Mouse (Mus musculus): ENCODE results near the gene Txndc11. TPM values are rescaled to one million over a fixed set of nuclear protein-coding genes. Genes with fewer than 3 reads are reported as not detected.

Gene Txndc11
- polyA plus RNA-seq, 1 experiment from 2014 or later: 23.8 TPM

GRCm38 (mm10) chr16:11064742-11065141 is 69.7 kb downstream of the Txndc11 start:
- ATAC-seq (no peak), DNase-seq (ENCODE audit: low spot score) (no peak)
- Histone ChIP-seq H3K9me3 (replicated peaks; ENCODE audit: control insufficient read depth, low read length) (no peaks in the 10 kb centered on the region), H3K4me3 (ENCODE audit: low read depth, low read length) (no peak overlapping the region), H3K9ac (ENCODE audit: low read length) (no peak overlapping the region), H3K4me1 (ENCODE audit: control insufficient read depth, insufficient read depth, low read length) (peaks cover 47% of the 10 kb centered on the region), H3K4me2 (ENCODE audit: low read length) (peak overlapping the region; percentile 92; the same call in 1 of the 2 replicates), H3K27me3 (replicated peaks; ENCODE audit: control insufficient read depth, insufficient read depth, low read length) (no peaks in the 10 kb centered on the region), H3K36me3 (ENCODE audit: control insufficient read depth, insufficient read depth, low read length) (0 out of 2 replicates have a peak, but pooled peaks cover 4% of the 10 kb centered on the region), H3K27ac (ENCODE audit: low read depth, low read length) (no peak overlapping the region)
- 88% methylated on average over 6 of the region's 6 CpGs for WGBS

- no peak overlapping the region for H3K9ac ChIP-seq (ENCODE audit: low read length)
These were observed 70.1 kb downstream of the Txndc11 start for GRCm38 (mm10) chr16:11064341-11064740.

GRCm38 (mm10) chr16:11062794-11063721 is 71.4 kb downstream of the Txndc11 start:
- DNase-seq (ENCODE audit: low spot score) (peak; percentile 69), ATAC-seq (peak; percentile 7; the same call in 1 of the 2 replicates)
- 0 out of 2 replicates have a peak overlapping the region, but pooled peaks have one; percentile 1 for H3K4me2 ChIP-seq (ENCODE audit: low read length)

More at GRCm38 (mm10) chr16:11064341-11064740, 70.1 kb downstream of the Txndc11 start:
- H3K27me3 ChIP-seq (replicated peaks; ENCODE audit: control insufficient read depth, insufficient read depth, low read length): no peaks in the 10 kb centered on the region
- no peak overlapping the region for H3K4me3 ChIP-seq (ENCODE audit: low read depth, low read length)
- peaks cover 43% of the 10 kb centered on the region for H3K4me1 ChIP-seq (ENCODE audit: control insufficient read depth, insufficient read depth, low read length)
- no peaks in the 10 kb centered on the region for H3K9me3 ChIP-seq (replicated peaks; ENCODE audit: control insufficient read depth, low read length)
- H3K4me2 ChIP-seq (ENCODE audit: low read length): no peak overlapping the region
- DNase-seq (ENCODE audit: low spot score) (no peak), ATAC-seq (no peak)
- WGBS: 86% methylated on average over 4 of the region's 4 CpGs
- no peak overlapping the region for H3K27ac ChIP-seq (ENCODE audit: low read depth, low read length)
- 0 out of 2 replicates have a peak, but pooled peaks cover 4% of the 10 kb centered on the region for H3K36me3 ChIP-seq (ENCODE audit: control insufficient read depth, insufficient read depth, low read length)

GRCm38 (mm10) chr16:11060645-11061044 is 73.8 kb downstream of the Txndc11 start, which contains the start of gene Snn:
TSS of gene Snn (plus strand) at chr16:11060945.
- Histone ChIP-seq H3K27ac (ENCODE audit: low read depth, low read length) (no peak within 1 kb of the TSS), H3K27me3 (replicated peaks; ENCODE audit: control insufficient read depth, insufficient read depth, low read length) (no peaks in the 10 kb centered on the region), H3K36me3 (ENCODE audit: control insufficient read depth, insufficient read depth, low read length) (no peaks in the 10 kb centered on the region), H3K4me1 (ENCODE audit: control insufficient read depth, insufficient read depth, low read length) (peaks cover 22% of the 10 kb centered on the region), H3K9me3 (replicated peaks; ENCODE audit: control insufficient read depth, low read length) (no peaks in the 10 kb centered on the region), H3K9ac (ENCODE audit: low read length) (no peak within 1 kb of the TSS), H3K4me3 (ENCODE audit: low read depth, low read length) (no peak within 1 kb of the TSS), H3K4me2 (ENCODE audit: low read length) (no peak within 1 kb of the TSS)
- DNase-seq (ENCODE audit: low spot score) (no peak), ATAC-seq (no peak)
- 91% methylated on average over 4 of the region's 4 CpGs for WGBS

More at GRCm38 (mm10) chr16:11062794-11063721, 71.4 kb downstream of the Txndc11 start:
- H3K36me3 ChIP-seq (ENCODE audit: control insufficient read depth, insufficient read depth, low read length): 0 out of 2 replicates have a peak, but pooled peaks cover 2% of the 10 kb centered on the region
- 10% methylated on average over 13 of the region's 13 CpGs for WGBS
- peak overlapping the region; percentile 55 for H3K27ac ChIP-seq (ENCODE audit: low read depth, low read length)
- H3K9ac ChIP-seq (ENCODE audit: low read length): 0 out of 2 replicates have a peak overlapping the region, but pooled peaks have one; percentile 26
- H3K27me3 ChIP-seq (replicated peaks; ENCODE audit: control insufficient read depth, insufficient read depth, low read length): no peaks in the 10 kb centered on the region
- H3K4me1 ChIP-seq (ENCODE audit: control insufficient read depth, insufficient read depth, low read length): peaks cover 30% of the 10 kb centered on the region
- no peaks in the 10 kb centered on the region for H3K9me3 ChIP-seq (replicated peaks; ENCODE audit: control insufficient read depth, low read length)
- H3K4me3 ChIP-seq (ENCODE audit: low read depth, low read length): no peak overlapping the region

GRCm38 (mm10) chr16:11055916-11056315 is 78.5 kb downstream of the Txndc11 start:
- Histone ChIP-seq H3K4me2 (ENCODE audit: low read length) (no peak overlapping the region), H3K36me3 (ENCODE audit: control insufficient read depth, insufficient read depth, low read length) (no peaks in the 10 kb centered on the region), H3K4me3 (ENCODE audit: low read depth, low read length) (no peak overlapping the region), H3K9ac (ENCODE audit: low read length) (no peak overlapping the region), H3K27ac (ENCODE audit: low read depth, low read length) (no peak overlapping the region), H3K9me3 (replicated peaks; ENCODE audit: control insufficient read depth, low read length) (no peaks in the 10 kb centered on the region), H3K27me3 (replicated peaks; ENCODE audit: control insufficient read depth, insufficient read depth, low read length) (no peaks in the 10 kb centered on the region), H3K4me1 (ENCODE audit: control insufficient read depth, insufficient read depth, low read length) (no peaks in the 10 kb centered on the region)
- no peak for ATAC-seq
- 60% methylated on average over 5 of the region's 5 CpGs for WGBS
- no peak for DNase-seq (ENCODE audit: low spot score)

GRCm38 (mm10) chr16:11054871-11055270 is 79.6 kb downstream of the Txndc11 start:
- Histone ChIP-seq H3K4me3 (ENCODE audit: low read depth, low read length) (no peak overlapping the region), H3K27ac (ENCODE audit: low read depth, low read length) (no peak overlapping the region), H3K4me2 (ENCODE audit: low read length) (no peak overlapping the region), H3K36me3 (ENCODE audit: control insufficient read depth, insufficient read depth, low read length) (no peaks in the 10 kb centered on the region), H3K9ac (ENCODE audit: low read length) (no peak overlapping the region), H3K27me3 (replicated peaks; ENCODE audit: control insufficient read depth, insufficient read depth, low read length) (no peaks in the 10 kb centered on the region), H3K9me3 (replicated peaks; ENCODE audit: control insufficient read depth, low read length) (no peaks in the 10 kb centered on the region), H3K4me1 (ENCODE audit: control insufficient read depth, insufficient read depth, low read length) (no peaks in the 10 kb centered on the region)
- DNase-seq (ENCODE audit: low spot score): no peak
- ATAC-seq: no peak
- whole genome bisulfite sequencing: 89% methylated on average over 6 of the region's 6 CpGs

- no peaks in the 10 kb centered on the region for H3K9me3 ChIP-seq (replicated peaks; ENCODE audit: control insufficient read depth, low read length)
- H3K27me3 ChIP-seq (replicated peaks; ENCODE audit: control insufficient read depth, insufficient read depth, low read length): no peaks in the 10 kb centered on the region
- H3K4me1 ChIP-seq (ENCODE audit: control insufficient read depth, insufficient read depth, low read length): no peaks in the 10 kb centered on the region
- H3K9ac ChIP-seq (ENCODE audit: low read length): no peak overlapping the region
- no peak overlapping the region for H3K27ac ChIP-seq (ENCODE audit: low read depth, low read length)
- H3K4me2 ChIP-seq (ENCODE audit: low read length): no peak overlapping the region
- DNase-seq (ENCODE audit: low spot score): no peak
- no peak for ATAC-seq
- H3K4me3 ChIP-seq (ENCODE audit: low read depth, low read length): no peak overlapping the region
- WGBS: 69% methylated on average over 6 of the region's 6 CpGs
- H3K36me3 ChIP-seq (ENCODE audit: control insufficient read depth, insufficient read depth, low read length): no peaks in the 10 kb centered on the region
These were observed 80.0 kb downstream of the Txndc11 start for GRCm38 (mm10) chr16:11054409-11054808.

- Histone ChIP-seq H3K9ac (ENCODE audit: low read length) (no peak overlapping the region), H3K4me2 (ENCODE audit: low read length) (no peak overlapping the region), H3K4me3 (ENCODE audit: low read depth, low read length) (no peak overlapping the region), H3K27ac (ENCODE audit: low read depth, low read length) (no peak overlapping the region), H3K9me3 (replicated peaks; ENCODE audit: control insufficient read depth, low read length) (no peaks in the 10 kb centered on the region), H3K27me3 (replicated peaks; ENCODE audit: control insufficient read depth, insufficient read depth, low read length) (no peaks in the 10 kb centered on the region), H3K4me1 (ENCODE audit: control insufficient read depth, insufficient read depth, low read length) (no peaks in the 10 kb centered on the region), H3K36me3 (ENCODE audit: control insufficient read depth, insufficient read depth, low read length) (no peaks in the 10 kb centered on the region)
- DNase-seq (ENCODE audit: low spot score): no peak
- no peak for ATAC-seq
- WGBS: 92% methylated on average over 11 of the region's 11 CpGs
These were observed 83.3 kb downstream of the Txndc11 start for GRCm38 (mm10) chr16:11051134-11051533.

GRCm38 (mm10) chr16:11050226-11050625 is 84.2 kb downstream of the Txndc11 start:
- H3K27me3 ChIP-seq (replicated peaks; ENCODE audit: control insufficient read depth, insufficient read depth, low read length): no peaks in the 10 kb centered on the region
- DNase-seq (ENCODE audit: low spot score) (no peak), ATAC-seq (no peak)
- H3K4me1 ChIP-seq (ENCODE audit: control insufficient read depth, insufficient read depth, low read length): no peaks in the 10 kb centered on the region
- H3K27ac ChIP-seq (ENCODE audit: low read depth, low read length): no peak overlapping the region
- H3K4me2 ChIP-seq (ENCODE audit: low read length): no peak overlapping the region
- H3K9ac ChIP-seq (ENCODE audit: low read length): no peak overlapping the region
- no peak overlapping the region for H3K4me3 ChIP-seq (ENCODE audit: low read depth, low read length)
- no peaks in the 10 kb centered on the region for H3K9me3 ChIP-seq (replicated peaks; ENCODE audit: control insufficient read depth, low read length)
- no peaks in the 10 kb centered on the region for H3K36me3 ChIP-seq (ENCODE audit: control insufficient read depth, insufficient read depth, low read length)
- 80% methylated on average over 2 of the region's 2 CpGs for WGBS

Data from forebrain, embryonic 14.5 days (tissue).